Mouse (Mus musculus) midbrain, embryonic 16.5 days (tissue): Measurements from ENCODE around the gene Clec10a. TPM values are rescaled to one million over a fixed set of nuclear protein-coding genes. Genes with fewer than 3 reads are reported as not detected.

Experiments
- ATAC-seq: fragments of 200-750 bp; cut with Nextera tagmentation; 2 replicates; pipeline ENCODE4 v1.8.0; 2017; ENCODE audit warnings: moderate TSS enrichment
- H3K27ac ChIP-seq: fragments of 300-500 bp; sonication (generic); 2 replicates; pipeline ENCODE4 v1.5.1; 2014; ENCODE audit warnings: mild to moderate bottlenecking, low read length, mixed read lengths
- H3K27me3 ChIP-seq: fragments of 300-500 bp; sonication (generic); 2 replicates; pipeline ENCODE4 v1.6.1; 2014; ENCODE audit warnings: low read depth, low read length, mixed read lengths; ENCODE audit not compliant: control insufficient read depth, insufficient read depth
- H3K36me3 ChIP-seq: fragments of 300-500 bp; sonication (generic); 2 replicates; pipeline ENCODE4 v1.6.1; 2014; ENCODE audit warnings: mild to moderate bottlenecking, low read length, moderate library complexity, mixed read lengths; ENCODE audit not compliant: control insufficient read depth, insufficient read depth
- H3K4me1 ChIP-seq: fragments of 300-500 bp; sonication (generic); 2 replicates; pipeline ENCODE4 v1.6.1; 2014; ENCODE audit warnings: mild to moderate bottlenecking, low read length, mixed read lengths; ENCODE audit not compliant: control insufficient read depth, insufficient read depth
- H3K4me2 ChIP-seq: fragments of 300-500 bp; sonication (generic); 2 replicates; pipeline ENCODE4 v1.6.1; 2014; ENCODE audit warnings: mild to moderate bottlenecking, low read length, mixed read lengths
- H3K4me3 ChIP-seq: fragments of 300-500 bp; sonication (generic); 2 replicates; pipeline ENCODE4 v1.5.1; 2014; ENCODE audit warnings: low read depth, mild to moderate bottlenecking, low read length, moderate library complexity, mixed read lengths
- H3K9ac ChIP-seq: fragments of 300-500 bp; sonication (generic); 2 replicates; pipeline ENCODE4 v1.6.1; 2014; ENCODE audit warnings: low read depth, low read length, mixed read lengths
- H3K9me3 ChIP-seq: fragments of 300-500 bp; sonication (generic); replicated peaks from 2 replicates; pipeline ENCODE4 v1.6.1; 2014; ENCODE audit warnings: mild to moderate bottlenecking, low read length, mixed read lengths; ENCODE audit not compliant: control insufficient read depth, poor library complexity, severe bottlenecking
- WGBS: fragments of 180-500 bp; shearing (Covaris S2); extraction: QIAGEN DNeasy Blood & Tissue Kit; methylation state at CpG from one replicate; pipeline ENCODE4 v1.1.7; 2014; 5-methylcytosine and 5-hydroxymethylcytosine counted together
- polyA plus RNA-seq: library from polyadenylated mRNA; unstranded; fragments of >200 nt; fragmentation: Nextera tagmentation; extraction: Ambion mirVana; gene quantifications from 2 replicates; pipeline ENCODE4 v1.2.1, GENCODE M21; 2015

The Clec10a gene
- polyA plus RNA-seq, 1 experiment from 2014 or later = 1.1 TPM

DNA sequence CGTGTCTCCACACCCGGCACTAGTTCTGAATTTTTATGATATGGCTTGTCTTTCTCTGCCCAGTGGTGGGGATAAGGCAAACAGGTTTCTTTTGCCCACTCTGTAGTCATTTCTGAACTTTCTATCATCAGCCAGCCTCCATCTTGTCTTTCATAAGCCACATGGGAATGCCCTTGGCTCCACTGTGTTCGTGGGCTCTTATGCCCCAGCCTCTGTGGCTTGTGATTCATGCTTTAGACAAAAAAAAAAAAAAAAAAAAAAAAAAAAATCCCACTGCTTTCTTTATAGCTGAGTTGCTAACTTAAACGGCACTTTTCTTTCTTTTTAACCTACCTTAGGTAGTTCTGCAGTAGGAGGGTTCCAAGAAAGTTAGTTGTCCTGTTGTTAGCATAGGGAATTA, 36.2 kb downstream of the Clec10a start:
- Histone ChIP-seq H3K4me2 (no peak overlapping the region), H3K27ac (no peak overlapping the region), H3K9me3 (no peaks in the 10 kb centered on the region), H3K4me3 (no peak overlapping the region), H3K9ac (no peak overlapping the region), H3K36me3 (no peaks in the 10 kb centered on the region), H3K27me3 (no peaks in the 10 kb centered on the region), H3K4me1 (no peaks in the 10 kb centered on the region)
- ATAC-seq = no peak
- whole genome bisulfite sequencing = 86% methylated on average over 4 of the region's 4 CpGs

DNA sequence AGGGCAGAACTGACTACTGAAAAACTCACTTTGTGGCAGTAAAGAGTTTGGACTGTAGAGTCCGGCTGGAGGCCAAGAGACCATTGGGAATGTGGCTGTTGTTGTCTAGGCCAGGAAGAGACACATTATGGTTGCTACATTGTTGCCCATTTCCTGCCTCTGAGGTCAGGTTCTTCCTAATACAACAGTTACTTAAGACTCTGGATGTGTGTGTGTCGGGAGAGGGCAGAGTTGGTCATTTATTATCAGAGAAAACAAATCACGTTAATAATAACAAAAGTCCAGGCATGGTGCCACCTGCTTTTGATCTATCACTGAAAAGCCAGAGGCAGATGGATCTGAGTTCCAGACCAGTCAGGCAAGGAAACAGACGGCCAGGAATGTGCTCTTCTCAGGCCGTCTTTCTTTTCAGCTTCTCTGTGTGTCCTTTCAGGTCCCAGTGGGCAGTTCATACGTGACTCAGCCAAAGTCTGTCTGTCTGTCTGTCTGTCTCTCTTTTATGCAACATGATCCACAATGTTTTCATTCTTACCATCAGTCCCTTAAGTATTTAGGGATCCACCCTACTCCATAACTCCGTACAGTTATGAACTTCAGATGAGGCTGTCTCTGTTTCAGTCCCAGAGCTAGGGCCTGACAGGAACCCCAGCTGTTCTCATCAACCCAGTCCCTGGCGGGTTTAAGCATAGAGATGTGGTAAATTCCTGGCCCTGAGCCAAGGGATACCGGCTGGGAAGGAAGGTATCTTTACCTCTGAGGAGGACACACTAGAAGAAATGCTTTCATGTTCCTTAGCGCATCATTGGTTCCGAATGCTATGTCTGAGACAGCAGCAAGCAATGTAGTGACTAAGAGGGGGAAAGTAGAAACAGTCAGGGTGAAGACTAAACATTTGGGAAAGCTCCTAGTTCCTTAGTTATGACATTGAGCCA, 37.6 kb downstream of the Clec10a start:
- H3K27ac ChIP-seq = no peak overlapping the region
- ATAC-seq = no peak
- H3K4me1 ChIP-seq = no peaks in the 10 kb centered on the region
- no peak overlapping the region for H3K9ac ChIP-seq
- H3K4me2 ChIP-seq = no peak overlapping the region
- H3K36me3 ChIP-seq = no peaks in the 10 kb centered on the region
- H3K27me3 ChIP-seq = no peaks in the 10 kb centered on the region
- 60% methylated on average over 11 of the region's 11 CpGs for WGBS
- H3K4me3 ChIP-seq = no peak overlapping the region
- H3K9me3 ChIP-seq = no peaks in the 10 kb centered on the region

DNA sequence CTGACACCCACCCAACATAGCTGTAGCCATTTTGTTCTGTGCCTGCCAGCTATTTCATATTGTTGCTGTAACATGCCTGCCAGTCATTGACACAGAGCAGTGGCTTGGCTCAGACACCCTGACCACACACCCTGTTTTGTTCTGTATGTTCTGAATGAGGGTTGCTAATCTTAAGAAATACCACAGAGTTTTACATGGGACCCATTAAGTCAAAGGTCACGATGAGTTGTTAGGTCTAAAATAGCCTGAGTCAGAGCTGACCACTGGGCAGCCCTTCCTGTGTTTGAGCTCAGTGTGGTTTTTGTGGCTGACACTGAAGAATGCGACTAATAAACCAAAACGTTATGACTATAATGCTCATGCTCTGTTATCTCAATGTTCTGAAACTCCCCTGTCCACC, 42.3 kb downstream of the Clec10a start:
- no peak overlapping the region for H3K27ac ChIP-seq

DNA sequence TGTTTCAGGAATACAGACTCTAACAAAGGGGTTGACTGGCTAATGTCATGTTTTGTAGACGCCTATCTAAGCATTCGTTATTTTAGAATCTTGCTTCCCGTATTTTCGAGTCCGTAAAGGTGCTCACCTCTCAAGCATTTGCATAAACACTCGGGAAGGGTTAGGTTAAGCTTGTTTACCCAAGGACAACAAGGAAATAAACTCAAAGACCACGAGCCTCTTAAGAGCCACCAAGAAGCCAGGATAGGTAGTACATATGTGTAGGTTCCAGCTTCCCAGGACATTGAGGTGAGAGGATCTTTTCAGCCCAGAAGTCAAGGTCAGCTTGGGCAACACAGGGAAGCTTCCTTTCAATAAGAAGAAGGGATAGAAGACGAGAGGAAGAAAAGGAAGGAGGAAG, 43.1 kb downstream of the Clec10a start:
- no peak for ATAC-seq
- Histone ChIP-seq H3K4me1 (no peaks in the 10 kb centered on the region), H3K36me3 (no peaks in the 10 kb centered on the region), H3K9ac (no peak overlapping the region), H3K27me3 (no peaks in the 10 kb centered on the region), H3K4me2 (no peak overlapping the region), H3K27ac (no peak overlapping the region), H3K4me3 (no peak overlapping the region), H3K9me3 (no peaks in the 10 kb centered on the region)
- 83% methylated on average over 8 of the region's 8 CpGs for WGBS

More for the DNA sequence above, 42.3 kb downstream of the Clec10a start:
- Histone ChIP-seq H3K4me1 (no peaks in the 10 kb centered on the region), H3K9ac (no peak overlapping the region), H3K36me3 (no peaks in the 10 kb centered on the region), H3K9me3 (no peaks in the 10 kb centered on the region), H3K27me3 (no peaks in the 10 kb centered on the region), H3K4me2 (no peak overlapping the region), H3K4me3 (no peak overlapping the region)
- WGBS = 93% methylated on average over 3 of the region's 3 CpGs
- no peak for ATAC-seq

GRCm38 (mm10) chr11:70200036-70200608, 44.1 kb downstream of the Clec10a start:
- H3K27ac ChIP-seq = no peak overlapping the region
- H3K9me3 ChIP-seq = no peaks in the 10 kb centered on the region
- no peaks in the 10 kb centered on the region for H3K4me1 ChIP-seq
- H3K36me3 ChIP-seq = no peaks in the 10 kb centered on the region
- 85% methylated on average over 5 of the region's 5 CpGs for WGBS
- ATAC-seq = no peak
- no peak overlapping the region for H3K9ac ChIP-seq
- no peaks in the 10 kb centered on the region for H3K27me3 ChIP-seq
- no peak overlapping the region for H3K4me3 ChIP-seq
- H3K4me2 ChIP-seq = no peak overlapping the region

DNA sequence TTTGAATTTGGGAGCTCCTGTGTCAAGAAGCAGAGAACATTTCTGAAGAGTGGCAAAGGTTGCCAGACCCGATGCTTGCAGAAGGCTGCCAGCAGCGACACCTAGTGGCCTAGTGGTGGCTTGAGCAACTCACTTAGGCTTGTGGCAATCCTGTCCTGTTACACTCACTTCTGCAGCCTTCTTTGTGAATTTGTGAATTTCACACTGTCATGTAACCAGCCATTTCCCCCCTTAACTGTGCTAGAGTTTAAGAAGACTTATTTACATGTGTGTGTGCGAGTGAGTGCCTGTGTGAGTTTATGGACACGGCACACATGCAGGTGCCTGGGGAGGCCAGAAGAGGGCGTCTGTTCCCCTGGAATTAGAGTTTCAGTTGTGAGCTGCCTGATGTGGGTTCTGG, 45.7 kb downstream of the Clec10a start:
- Histone ChIP-seq H3K27ac (no peak overlapping the region), H3K9ac (no peak overlapping the region), H3K4me2 (no peak overlapping the region), H3K36me3 (no peaks in the 10 kb centered on the region), H3K27me3 (no peaks in the 10 kb centered on the region), H3K4me1 (no peaks in the 10 kb centered on the region), H3K4me3 (no peak overlapping the region), H3K9me3 (no peaks in the 10 kb centered on the region)
- no peak; the same call in 1 of the 2 replicates for ATAC-seq
- WGBS = 40% methylated on average over 5 of the region's 5 CpGs

DNA sequence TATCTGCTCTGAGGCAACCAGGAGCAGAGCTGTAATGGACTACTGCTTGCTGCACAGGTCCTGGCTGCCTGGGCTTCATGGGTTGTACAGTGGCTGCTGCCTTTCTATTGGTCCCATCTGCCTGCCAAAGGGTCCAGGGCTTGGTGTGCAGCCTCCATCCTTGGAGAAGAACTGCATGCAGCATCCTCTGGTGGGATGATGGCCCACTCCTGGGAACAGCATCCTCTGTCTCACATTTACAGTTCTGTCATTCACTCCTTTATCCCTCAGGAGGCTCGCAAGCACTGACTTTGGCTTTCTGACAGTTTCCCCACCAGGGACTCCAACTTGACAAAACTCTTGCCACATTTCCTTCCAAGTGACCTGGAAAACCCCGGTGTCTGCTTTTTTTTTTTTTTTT, 50.8 kb downstream of the Clec10a start:
- no peak for ATAC-seq
- Histone ChIP-seq H3K4me3 (no peak overlapping the region), H3K9me3 (no peaks in the 10 kb centered on the region), H3K4me1 (no peaks in the 10 kb centered on the region), H3K27me3 (peaks cover under 1% of the 10 kb centered on the region; the same call in 1 of the 2 replicates), H3K36me3 (no peaks in the 10 kb centered on the region), H3K4me2 (no peak overlapping the region), H3K27ac (no peak overlapping the region), H3K9ac (no peak overlapping the region)
- WGBS = 85% methylated on average over 2 of the region's 2 CpGs

DNA sequence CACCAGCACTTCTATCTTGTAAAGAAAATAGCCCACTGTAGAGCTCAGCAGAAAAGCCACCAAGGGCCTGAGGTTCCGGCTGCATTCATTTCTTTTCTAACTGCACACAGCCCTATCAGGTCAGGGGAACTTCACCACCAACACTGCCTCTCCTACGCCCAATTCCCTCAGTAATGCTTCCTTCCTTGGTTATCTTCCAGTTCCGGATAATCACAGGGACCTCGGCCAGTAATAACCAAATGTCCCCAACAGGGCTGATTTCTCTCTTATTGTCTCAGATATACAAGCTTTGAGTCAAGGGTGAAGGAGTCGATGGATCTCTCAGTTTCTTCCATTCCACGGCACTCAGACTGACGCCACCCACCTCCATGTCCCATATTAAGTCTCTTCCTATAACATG, 51.3 kb downstream of the Clec10a start:
- Histone ChIP-seq H3K9ac (no peak overlapping the region), H3K36me3 (no peaks in the 10 kb centered on the region), H3K4me1 (no peaks in the 10 kb centered on the region), H3K4me2 (no peak overlapping the region), H3K9me3 (no peaks in the 10 kb centered on the region), H3K27me3 (peaks cover 3% of the 10 kb centered on the region; the same call in 1 of the 2 replicates), H3K27ac (no peak overlapping the region), H3K4me3 (no peak overlapping the region)
- 86% methylated on average over 7 of the region's 7 CpGs for WGBS
- ATAC-seq = no peak

GRCm38 (mm10) chr11:70208778-70209388, 52.9 kb downstream of the Clec10a start:
- Histone ChIP-seq H3K27me3 (peaks cover 8% of the 10 kb centered on the region; the same call in 1 of the 2 replicates), H3K4me2 (no peak overlapping the region), H3K9me3 (no peaks in the 10 kb centered on the region), H3K4me3 (no peak overlapping the region), H3K4me1 (peaks cover 4% of the 10 kb centered on the region; the same call in 1 of the 2 replicates), H3K9ac (no peak overlapping the region), H3K27ac (no peak overlapping the region), H3K36me3 (no peaks in the 10 kb centered on the region)
- 81% methylated on average over 5 of the region's 5 CpGs for WGBS
- ATAC-seq = no peak
